Mouse (Mus musculus) MEL-GATA-1-ER (cell line): ENCODE data around the gene Znrf3.
"Not testable (repeated sequence)": the region's sequence is repeated elsewhere in the genome, so short reads cannot be mapped to it uniquely, and the experiment has no call there.

Source experiments
- DNase-seq: peaks from one replicate; pipeline ENCODE4 v3.0.0-alpha.2; 2012; ENCODE audit warnings: low read depth; ENCODE audit errors: extremely low read depth

Gene Znrf3

GRCm38 (mm10) chr11:5444599-5445451 is at the start of gene Znrf3:
Gene Znrf3 (minus strand): TSS chr11:5444847.
- peak; percentile 40 for DNase-seq

- DNase-seq = no peak
Observed at GRCm38 (mm10) chr11:5493869-5494268, 49.2 kb upstream of the Znrf3 start.

- DNase-seq = no peak
Observed at GRCm38 (mm10) chr11:5491912-5492311, 47.3 kb upstream of the Znrf3 start.

- DNase-seq = no peak
Observed at GRCm38 (mm10) chr11:5490989-5491656, 46.5 kb upstream of the Znrf3 start.

- not testable (repeated sequence) for DNase-seq
Observed at GRCm38 (mm10) chr11:5489433-5489832, 44.8 kb upstream of the Znrf3 start.

- peak; percentile 84 for DNase-seq
Observed at GRCm38 (mm10) chr11:5485193-5486011, 40.8 kb upstream of the Znrf3 start.

GRCm38 (mm10) chr11:5482581-5482980 is 37.9 kb upstream of the Znrf3 start:
- DNase-seq = no peak

GRCm38 (mm10) chr11:5478831-5479230 is 34.2 kb upstream of the Znrf3 start:
- no peak for DNase-seq

- DNase-seq = no peak
Observed at GRCm38 (mm10) chr11:5478193-5478592, 33.5 kb upstream of the Znrf3 start.

GRCm38 (mm10) chr11:5476806-5477205 is 32.2 kb upstream of the Znrf3 start:
- no peak for DNase-seq

- DNase-seq = not testable (repeated sequence)
Observed at GRCm38 (mm10) chr11:5475556-5476118, 31.0 kb upstream of the Znrf3 start.

GRCm38 (mm10) chr11:5474130-5474529 is 29.5 kb upstream of the Znrf3 start:
- DNase-seq = peak; percentile 50

- no peak for DNase-seq
Observed at GRCm38 (mm10) chr11:5470055-5470454, 25.4 kb upstream of the Znrf3 start.

GRCm38 (mm10) chr11:5469084-5469483 is 24.4 kb upstream of the Znrf3 start:
- peak; percentile 26 for DNase-seq

GRCm38 (mm10) chr11:5468471-5468870 is 23.8 kb upstream of the Znrf3 start:
- DNase-seq = no peak

GRCm38 (mm10) chr11:5451923-5452322 is 7.3 kb upstream of the Znrf3 start:
- DNase-seq = no peak

- DNase-seq = no peak
Observed at GRCm38 (mm10) chr11:5451341-5451740, 6.7 kb upstream of the Znrf3 start.

- DNase-seq = no peak
Observed at GRCm38 (mm10) chr11:5450701-5451100, 6.1 kb upstream of the Znrf3 start.

- peak; percentile 54 for DNase-seq
Observed at GRCm38 (mm10) chr11:5445452-5445953, 856 bp upstream of the Znrf3 start.

GRCm38 (mm10) chr11:5444234-5444598 is 431 bp downstream of the Znrf3 start:
- DNase-seq = no peak

GRCm38 (mm10) chr11:5443511-5444233 is 975 bp downstream of the Znrf3 start:
- peak; percentile 9 for DNase-seq
